Mouse (Mus musculus) gastrocnemius, postnatal 4 days (tissue): ENCODE data around the gene 1700123L14Rik. TPM values are rescaled to one million over a fixed set of nuclear protein-coding genes. Genes with fewer than 3 reads are reported as not detected.
"Not testable (repeated sequence)": the region's sequence is repeated elsewhere in the genome, so short reads cannot be mapped to it uniquely, and the experiment has no call there.

Experiments used
- DNase-seq, 2 experiments: peaks; one replicate each; pipeline ENCODE4 v3.0.0; 2021 to 2022; ENCODE audit warnings: low spot score in 2 of 2, mixed read lengths in 2 of 2
- long read RNA-seq, 2 experiments: library from polyadenylated mRNA; stranded (forward); transcript quantifications; one replicate each; pipeline ENCODE4 v2.0.0; 2021
- total RNA-seq, 2 experiments: library from RNA; stranded (reverse); gene quantifications; 2 replicates each; pipeline ENCODE4 v1.2.3; 2021

Gene 1700123L14Rik
- total RNA-seq, result not detected
- long read RNA-seq, experiment 1, result 0 reads
- long read RNA-seq, experiment 2, result 0 reads

- no peak for DNase-seq
Observed at GRCm38 (mm10) chr6:96165818-96166379, at the start of gene 1700123L14Rik. Gene 1700123L14Rik, minus strand, starts transcription at chr6:96166243.

GRCm38 (mm10) chr6:96205395-96205794 is 39.4 kb upstream of the 1700123L14Rik start:
- no peak for DNase-seq

- not testable (repeated sequence) for DNase-seq
Observed at GRCm38 (mm10) chr6:96198991-96199390, 32.9 kb upstream of the 1700123L14Rik start.

- no peak for DNase-seq
Observed at GRCm38 (mm10) chr6:96186517-96186916, 20.5 kb upstream of the 1700123L14Rik start.

- DNase-seq, result no peak
Observed at GRCm38 (mm10) chr6:96183392-96183791, 17.3 kb upstream of the 1700123L14Rik start.

- no peak for DNase-seq
Observed at GRCm38 (mm10) chr6:96178530-96178929, 12.5 kb upstream of the 1700123L14Rik start.

GRCm38 (mm10) chr6:96173681-96174080 is 7.6 kb upstream of the 1700123L14Rik start:
- DNase-seq, result no peak

GRCm38 (mm10) chr6:96167031-96167430 is 988 bp upstream of the 1700123L14Rik start:
- DNase-seq, result no peak

GRCm38 (mm10) chr6:96165403-96165802 is 640 bp downstream of the 1700123L14Rik start:
- DNase-seq, result peak in 1 of 2 experiments; percentile 30

- no peak for DNase-seq
Observed at GRCm38 (mm10) chr6:96143326-96143725, 22.7 kb downstream of the 1700123L14Rik start.

GRCm38 (mm10) chr6:96116534-96117272 is 49.3 kb downstream of the 1700123L14Rik start:
- peak in 1 of 2 experiments; percentile 37 for DNase-seq

GRCm38 (mm10) chr6:96116148-96116533 is 49.9 kb downstream of the 1700123L14Rik start:
- no peak for DNase-seq

Other genes with a start within 250 kb of the 1700123L14Rik start
- under 1 TPM in 1 of 2 experiments, not detected in 1; 0.12 TPM for gene Fam19a1, start 53.1 kb downstream of the 1700123L14Rik start, total RNA-seq